Mouse (Mus musculus) gastrocnemius, postnatal 25 days (tissue): ENCODE data around the gene Sfrp2. TPM values are rescaled to one million over a fixed set of nuclear protein-coding genes. Genes with fewer than 3 reads are reported as not detected.

Source experiments
- DNase-seq: peaks from one replicate; pipeline ENCODE4 v3.0.0; 2022
- total RNA-seq, 2 experiments: library from RNA; stranded (reverse); gene quantifications; 1 replicate in 1 of 2; 2 replicates in 1 of 2; pipeline ENCODE4 v1.2.3; 2021

The Sfrp2 gene
- total RNA-seq, 2 experiments from 2014 or later: 4.0 to 22.4 TPM

DNA sequence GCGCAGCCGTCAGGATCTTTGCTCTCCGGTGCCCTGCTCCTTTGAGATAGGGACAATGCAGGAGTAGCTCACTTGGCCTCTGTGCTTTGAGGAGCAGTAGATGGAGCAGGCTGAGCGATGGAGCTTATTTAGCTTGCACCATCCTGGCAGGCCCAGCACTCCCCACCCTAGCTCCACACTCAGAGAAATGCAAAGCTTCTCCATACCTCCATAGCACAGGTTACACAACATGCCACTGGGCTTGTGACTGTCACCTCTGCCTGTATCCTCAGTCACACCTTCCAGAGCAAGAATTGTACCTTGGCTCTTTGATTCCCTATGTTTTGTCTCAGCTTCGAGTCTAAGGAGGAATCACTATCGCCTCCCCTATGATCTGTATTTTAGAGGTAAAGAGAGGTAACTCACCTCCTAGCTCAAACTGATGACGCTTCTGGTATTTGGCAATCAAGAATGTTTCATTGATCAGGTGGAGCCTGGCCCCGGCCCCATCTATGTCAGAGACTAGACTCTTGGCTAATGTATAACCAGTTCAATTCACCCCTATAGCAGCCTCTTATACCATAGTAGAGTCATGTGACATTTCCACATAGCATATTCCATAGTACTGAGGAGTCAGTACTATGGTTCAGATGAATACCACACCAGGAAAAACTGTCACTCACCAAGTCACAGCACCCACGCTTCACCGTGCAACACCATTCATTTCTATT is 5.2 kb downstream of the Sfrp2 start:
- DNase-seq: no peak

DNA sequence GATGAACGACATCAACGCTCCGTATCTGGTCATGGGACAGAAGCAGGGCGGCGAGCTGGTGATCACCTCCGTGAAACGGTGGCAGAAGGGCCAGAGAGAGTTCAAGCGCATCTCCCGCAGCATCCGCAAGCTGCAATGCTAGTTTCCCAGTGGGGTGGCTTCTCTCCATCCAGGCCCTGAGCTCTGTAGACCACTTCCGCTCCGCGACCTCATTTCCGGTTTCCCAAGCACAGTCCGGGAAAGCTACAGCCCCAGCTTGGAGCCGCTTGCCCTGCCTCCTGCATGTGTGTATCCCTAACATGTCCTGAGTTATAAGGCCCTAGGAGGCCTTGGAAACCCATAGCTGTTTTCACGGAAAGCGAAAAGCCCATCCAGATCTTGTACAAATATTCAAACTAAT is 7.2 kb downstream of the Sfrp2 start:
- DNase-seq: no peak

DNA sequence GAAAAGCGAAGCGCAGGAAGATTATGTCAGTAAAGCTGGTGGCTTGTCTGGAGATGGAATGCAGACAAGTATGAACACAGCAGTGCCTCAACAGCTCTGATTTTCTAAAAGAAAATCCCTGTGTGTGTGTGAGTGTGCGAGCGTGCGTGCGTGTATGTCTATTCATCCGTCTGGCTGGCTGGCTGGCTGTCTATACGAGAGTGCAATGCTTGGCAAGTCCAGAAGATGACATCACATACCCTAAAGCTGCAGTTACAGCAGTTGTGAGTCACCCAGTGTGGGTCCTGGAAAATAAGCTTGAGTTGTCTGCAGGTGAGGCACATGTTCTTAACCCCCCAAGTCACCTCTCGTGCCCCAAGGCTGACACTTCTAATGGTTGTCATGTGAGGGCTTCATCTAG is 9.3 kb downstream of the Sfrp2 start:
- no peak for DNase-seq

DNA sequence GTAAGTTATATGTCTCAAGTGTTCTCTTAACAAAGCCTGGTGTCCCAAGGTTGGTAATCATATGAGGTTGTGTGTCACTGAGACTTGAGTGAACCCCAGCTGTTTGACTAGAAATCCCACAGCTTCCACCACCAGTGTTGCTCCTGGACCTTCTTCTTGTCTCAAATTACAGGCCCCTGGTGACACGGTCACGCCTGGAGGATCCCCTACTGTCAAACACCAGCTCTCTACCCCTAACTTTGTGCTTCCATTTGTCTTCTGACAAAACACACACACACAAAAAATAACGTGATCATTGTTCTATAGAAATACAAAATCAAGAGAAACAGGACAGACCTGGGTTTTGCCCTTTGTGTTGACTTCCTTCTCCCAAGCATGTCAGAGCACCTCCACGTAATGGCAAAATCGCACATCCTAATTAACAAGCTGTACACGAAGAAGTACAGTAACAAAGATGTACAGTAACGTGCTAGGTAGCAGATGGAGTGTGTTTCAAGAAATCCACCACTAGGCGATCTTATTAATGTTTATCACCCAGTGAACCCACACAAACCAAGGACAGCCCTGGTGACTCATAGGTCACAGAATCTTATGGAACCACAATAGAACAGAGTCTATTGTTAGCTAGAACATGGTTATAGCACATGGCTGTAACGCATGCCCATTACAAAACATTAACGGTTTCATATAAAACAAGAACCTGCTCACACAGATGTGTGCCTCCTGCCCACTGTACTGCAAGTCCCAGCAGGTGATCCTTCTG is 15.5 kb downstream of the Sfrp2 start:
- no peak for DNase-seq

DNA sequence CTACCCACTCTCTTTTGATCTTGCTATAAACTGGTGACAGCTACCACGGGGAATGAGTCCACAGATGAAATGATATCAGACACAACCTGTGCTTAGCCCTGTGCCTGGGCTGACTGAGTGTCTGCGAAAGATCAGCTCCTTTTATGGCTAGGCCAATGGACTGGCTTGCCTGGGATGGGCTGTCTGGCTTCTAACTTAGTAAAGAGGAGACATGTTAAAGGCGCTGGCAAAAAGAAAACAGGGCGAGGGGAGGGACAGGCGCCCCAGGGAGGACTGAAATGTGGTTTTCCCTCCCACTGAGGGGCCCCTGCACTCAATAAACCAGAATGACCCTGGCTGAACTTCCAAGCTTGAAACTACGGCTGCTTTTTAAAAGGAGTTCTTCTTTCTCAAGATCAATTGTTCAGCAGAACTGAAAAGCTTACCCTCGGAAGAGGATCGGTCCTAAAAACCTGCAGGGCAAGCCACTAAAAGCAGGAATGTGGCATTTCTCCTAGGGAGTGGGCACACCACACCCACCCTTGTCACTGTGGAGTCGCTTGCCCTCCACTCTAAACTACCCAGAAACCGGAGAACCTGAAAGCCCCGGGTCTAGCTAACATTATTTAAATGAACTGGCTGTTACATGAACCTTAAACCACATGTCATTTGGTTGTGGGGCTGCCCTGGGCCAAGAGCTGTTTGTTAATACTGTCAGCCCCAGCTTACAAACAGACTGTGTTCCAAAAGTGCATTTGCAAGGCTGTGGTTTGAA is 17.8 kb downstream of the Sfrp2 start:
- DNase-seq: no peak

DNA sequence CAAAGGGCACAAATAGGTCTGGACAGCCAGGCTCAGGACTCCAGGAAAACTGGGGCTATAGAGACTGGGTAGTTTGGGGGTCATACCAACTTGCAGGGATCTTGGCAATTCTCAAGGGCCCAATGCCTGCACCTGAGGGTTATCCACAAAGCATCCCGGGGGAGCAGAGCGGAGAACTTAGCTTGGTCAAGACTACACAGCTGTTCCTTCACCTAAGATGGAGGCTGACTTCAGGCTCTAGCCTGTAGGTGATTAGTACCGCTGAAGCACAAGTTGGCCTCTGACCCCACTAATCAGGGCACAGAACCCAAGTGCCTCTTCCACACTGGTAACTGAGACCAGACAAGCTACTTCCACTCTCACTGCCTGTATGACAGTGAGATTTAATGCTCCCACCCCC is 18.6 kb downstream of the Sfrp2 start:
- no peak for DNase-seq

DNA sequence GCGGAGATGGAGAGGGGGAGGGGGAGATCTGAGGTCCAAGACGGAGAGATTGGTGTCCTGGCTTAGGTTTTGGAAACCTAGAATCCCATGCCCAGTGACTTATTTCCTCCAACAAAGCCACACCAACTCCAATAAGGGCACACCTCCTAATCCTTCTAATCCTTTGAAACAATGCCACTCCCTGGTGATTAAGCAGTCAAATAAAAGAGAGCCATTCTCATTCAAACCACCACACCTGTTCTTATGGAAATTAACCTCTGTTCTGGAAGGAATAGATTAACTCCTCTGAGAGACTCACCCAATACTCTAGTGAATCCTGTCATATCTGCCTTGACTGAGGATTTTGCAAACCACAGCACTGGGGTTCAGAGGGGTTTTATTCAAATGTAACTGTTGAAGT is 21.0 kb downstream of the Sfrp2 start:
- no peak for DNase-seq

DNA sequence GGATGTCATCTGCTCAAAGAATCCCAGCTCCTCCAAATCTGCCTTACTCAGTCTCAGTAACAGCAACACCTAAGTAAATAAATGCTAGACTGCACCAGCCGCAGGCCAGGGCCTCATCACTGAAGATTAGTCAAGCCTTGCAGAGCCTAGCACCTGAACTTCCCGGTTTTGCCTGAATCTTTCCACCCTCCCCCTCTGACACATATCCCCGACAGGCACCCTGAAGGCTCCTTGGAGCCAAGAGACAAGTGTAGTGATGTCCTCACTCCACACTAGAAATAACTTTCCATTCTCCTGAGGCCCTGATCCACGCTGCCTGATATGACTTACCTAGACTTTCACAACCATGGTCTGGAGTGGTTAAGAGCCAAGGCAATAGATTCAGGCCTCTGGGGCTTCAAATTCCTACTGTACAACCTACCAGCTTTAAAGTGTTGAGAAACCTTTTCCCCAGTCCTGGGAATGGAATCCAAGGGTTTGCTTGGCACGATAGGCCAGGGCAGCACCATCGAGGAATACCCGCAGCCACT is 21.7 kb downstream of the Sfrp2 start:
- DNase-seq: no peak

DNA sequence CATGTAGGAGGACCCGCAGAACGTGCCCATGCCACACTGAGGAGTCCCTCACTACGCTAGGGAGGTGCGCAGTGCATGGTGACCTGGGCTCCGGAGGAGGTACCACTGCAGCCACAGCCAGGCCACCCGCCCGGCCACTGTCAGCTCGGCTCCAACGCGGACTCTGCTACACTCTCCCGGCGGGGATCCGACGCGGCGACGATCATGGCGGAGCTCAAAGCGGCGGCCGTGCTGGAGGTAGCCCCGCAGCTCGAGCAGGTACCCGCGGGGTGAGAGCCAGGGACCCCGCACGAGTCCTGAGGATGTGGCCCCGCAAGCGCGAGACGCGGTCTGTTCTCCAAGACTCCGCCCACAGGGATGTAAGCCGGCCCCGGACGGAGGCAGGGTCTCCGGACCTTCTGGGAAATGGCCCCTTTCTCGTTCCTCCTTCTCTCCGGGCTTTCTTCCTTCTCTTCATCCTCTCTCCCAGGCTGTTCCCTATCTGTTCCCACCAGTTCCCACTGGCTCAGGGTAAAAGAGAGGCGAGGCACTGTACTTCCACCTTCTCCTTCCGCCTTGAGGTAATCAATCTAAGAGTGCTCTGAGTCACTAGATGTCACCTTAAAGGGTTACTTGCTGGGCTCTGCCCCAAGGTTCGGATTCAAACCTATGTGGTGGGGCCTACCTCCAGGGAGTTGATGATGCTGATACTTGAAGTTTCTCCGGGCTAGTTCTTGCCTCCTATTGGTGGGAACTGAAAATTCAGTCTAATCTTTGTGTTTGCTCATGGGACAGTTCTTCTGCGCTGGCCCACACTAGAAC is 23.7 kb downstream of the Sfrp2 start:
- DNase-seq: no peak

DNA sequence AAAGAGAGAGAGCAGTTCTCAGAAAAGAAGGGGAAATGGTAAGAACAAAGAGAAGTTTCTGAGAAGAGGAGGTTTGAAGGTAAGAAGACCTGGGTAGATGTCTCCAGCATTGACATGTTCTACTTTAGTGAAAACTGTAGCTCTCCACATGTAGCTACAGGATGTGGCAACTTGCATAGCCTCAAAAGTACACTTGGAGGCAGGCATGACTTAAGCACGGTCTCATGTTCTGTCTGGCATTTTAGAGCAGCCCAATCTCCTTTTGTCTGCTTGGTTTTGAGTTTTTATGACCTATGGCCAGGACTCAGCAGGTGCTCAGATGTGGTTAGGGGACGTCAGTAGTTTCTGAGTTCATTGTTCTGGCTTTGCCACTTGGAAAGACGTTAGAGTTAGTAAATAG is 25.3 kb downstream of the Sfrp2 start:
- no peak for DNase-seq

DNA sequence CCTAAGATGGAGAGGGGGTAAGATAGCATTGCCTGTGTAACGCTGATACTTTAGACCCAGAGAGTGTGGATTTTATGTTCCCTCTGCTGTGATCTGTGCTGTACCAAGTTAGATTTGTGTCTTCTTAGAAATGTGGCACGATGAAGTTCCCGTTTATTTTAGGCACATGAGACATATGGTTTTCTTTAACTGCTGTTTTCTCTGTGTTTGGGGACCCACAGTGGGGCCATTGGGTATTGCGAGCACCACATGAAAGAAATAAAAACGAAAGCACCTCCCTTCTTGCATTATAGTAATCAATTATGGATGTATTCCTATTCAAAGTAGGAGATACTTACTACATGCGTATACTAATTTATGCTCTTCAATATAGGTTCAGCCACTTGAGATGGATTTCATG is 31.0 kb downstream of the Sfrp2 start:
- no peak for DNase-seq

DNA sequence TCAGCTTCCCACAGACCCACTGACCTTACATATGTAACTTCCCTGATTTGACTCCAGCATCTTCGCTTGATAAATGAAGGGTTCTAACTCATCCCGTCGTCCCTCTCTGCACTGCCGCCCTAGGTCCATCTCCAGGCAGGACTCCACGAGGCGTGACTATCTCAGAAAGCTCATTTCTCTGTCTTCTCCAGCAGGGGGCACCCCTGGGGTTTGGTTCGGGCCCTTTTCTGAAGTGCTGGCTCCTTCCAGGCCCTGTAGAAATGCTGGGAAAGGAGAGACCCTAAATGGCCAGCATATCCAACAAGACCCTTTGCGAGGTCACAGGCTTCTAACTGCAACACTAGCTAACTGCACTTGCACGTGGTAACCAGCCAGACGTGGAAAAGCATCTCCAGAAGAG is 31.7 kb downstream of the Sfrp2 start:
- peak; percentile 57 for DNase-seq

DNA sequence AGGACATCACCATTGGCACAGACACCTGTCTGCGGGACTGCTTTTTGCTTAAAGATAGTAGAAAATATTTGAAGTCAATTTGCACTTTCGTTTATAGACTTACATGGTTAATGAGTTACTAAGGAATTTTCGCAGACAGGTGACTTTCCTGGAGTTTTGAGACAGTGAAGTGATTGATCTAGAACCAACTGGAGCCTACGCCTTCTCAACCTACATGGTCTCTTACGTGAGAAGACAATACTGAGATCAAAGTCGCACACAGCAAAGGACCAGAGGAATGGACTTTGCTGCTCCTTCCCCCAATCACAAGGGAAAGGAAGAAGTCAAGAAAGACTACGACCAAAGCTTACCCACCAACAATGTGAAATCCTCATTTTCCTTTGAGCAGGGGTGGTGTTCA is 33.4 kb downstream of the Sfrp2 start:
- DNase-seq: no peak

DNA sequence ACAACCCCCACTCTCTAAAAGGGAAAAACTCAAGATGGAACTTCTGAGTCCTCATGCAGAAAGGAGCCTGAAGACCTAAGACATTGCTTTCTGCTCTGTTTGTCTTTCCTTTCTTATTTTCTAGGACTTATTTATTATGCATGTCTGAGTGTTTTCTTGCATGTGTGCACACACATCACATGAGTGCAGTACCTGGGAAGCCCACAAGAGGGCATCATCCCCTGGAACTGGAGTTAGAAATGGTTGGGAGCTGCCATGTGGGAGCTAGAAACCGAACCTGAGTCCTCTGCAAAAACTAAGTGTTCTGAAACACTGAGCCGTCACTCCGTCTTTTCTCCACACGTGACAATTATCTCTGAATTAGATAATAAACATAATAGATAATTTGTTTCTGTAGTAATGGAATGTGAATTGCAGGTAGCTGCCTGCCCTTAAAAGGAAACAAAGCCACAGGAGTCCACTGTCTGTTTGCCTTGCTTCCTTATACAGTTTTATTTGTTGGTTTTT is 35.6 kb downstream of the Sfrp2 start:
- DNase-seq: no peak

DNA sequence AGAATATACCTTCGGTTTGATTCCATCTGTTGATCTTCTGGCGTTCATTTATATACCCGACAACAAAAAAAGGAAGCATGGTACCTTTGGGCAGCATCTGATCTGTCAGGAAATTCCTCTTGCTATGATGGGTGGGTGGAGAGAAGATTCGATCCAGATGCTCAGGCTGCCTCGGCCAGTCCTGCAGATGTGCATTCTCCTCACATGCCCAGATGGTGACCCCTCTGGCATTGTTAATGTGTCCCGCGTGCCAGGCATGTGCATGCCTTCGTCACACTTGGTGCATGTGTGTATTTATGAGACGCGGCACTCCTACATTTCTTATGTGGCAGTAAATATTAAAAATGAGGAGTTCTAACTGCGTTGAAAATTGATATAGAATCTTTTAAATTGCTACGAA is 42.4 kb downstream of the Sfrp2 start:
- DNase-seq: no peak

DNA sequence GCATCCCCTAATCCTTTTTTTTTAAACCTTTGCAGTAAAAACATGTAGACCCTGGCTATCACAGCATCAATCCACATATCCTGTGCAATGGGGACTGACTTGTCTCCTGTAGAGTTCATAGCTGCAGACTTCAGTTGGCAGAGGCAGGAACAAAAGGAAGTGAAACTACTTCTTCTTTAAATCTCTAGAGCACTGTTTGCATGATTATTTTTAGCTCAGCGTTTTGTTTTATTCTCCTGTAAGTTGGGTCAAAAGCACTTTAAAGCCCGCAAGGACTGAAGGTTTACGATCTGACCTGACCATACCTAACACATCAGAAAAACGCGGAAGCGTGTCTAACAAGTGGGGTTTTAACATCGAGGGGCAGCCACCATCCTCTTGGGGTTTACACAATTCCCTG is 45.9 kb downstream of the Sfrp2 start:
- no peak for DNase-seq

DNA sequence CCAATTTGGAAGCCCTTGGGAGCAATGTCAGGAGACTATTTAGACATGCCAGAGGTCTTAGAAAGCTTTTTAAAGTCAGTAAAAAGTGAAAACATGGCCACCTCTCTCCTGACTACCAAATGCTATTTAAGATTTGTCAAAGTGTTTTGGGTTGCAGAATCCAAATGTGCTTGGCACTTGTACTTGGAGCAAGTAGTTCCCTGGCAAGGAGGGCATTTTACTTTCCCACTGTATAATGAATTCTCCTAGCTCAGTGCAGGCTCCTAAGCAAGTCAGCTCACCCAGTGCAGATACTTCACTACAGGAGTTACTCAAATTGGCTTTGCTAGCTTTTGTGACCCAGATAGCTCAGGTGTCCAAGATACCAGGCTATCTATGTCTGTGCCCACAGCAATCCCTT is 46.7 kb downstream of the Sfrp2 start:
- no peak for DNase-seq

DNA sequence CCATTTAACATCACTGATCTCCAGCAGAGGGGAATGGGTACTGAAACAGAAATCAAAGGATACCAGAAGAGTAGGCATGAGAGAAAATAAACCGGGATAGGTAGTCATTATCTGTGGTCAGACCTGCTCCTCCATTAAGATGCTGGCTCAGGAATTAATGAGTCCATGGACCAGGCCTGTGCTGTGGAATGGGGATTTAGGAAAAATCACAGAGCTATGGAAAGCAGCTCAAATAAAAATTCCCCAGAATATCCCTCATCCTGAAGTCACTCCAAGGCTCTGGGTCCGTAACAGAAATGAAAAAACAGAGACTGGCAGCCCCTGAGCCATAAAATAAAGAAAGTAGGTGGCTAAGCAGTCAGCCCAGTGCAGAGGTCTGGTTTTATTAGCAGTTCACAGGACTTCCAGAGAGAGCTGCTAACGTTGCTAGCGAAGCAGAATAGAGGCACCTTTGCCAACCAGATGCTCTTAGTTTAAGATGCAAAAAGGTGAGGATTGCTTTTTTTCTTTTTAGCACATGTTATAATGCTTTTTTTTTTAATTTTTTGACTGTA is 50.3 kb downstream of the Sfrp2 start:
- DNase-seq: no peak

DNA sequence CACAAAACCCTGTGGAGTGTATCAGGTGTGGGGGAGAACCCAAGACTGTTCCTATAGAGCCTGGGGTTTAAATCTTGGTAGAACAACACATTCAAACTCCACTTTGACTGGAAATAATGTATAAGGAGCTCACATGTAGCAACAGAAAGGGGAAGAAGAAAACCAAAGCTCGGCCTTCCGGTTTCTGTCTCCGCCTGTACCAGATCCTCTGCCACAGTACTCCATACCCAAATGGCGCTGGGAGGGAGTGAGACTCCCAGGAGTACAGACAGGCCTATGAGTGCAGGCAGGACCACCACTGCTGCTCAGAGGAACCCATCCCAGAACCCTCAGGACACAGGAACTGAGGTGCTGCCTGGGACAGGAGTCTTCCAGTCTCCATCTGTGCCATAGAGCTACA is 57.7 kb downstream of the Sfrp2 start:
- DNase-seq: no peak
